Mouse (Mus musculus): ENCODE data around the gene Nsmce1.

Gene Nsmce1

GRCm38 (mm10) chr7:125490947-125491735 is at the start of gene Nsmce1:
TSS of gene Nsmce1 (minus strand) at chr7:125491596.
- DNase-seq (ENCODE audit: low read depth), result peak; percentile 87

GRCm38 (mm10) chr7:125541026-125541425 is 49.6 kb upstream of the Nsmce1 start:
- no peak for DNase-seq (ENCODE audit: low read depth)

GRCm38 (mm10) chr7:125539351-125539750 is 48.0 kb upstream of the Nsmce1 start:
- no peak for DNase-seq (ENCODE audit: low read depth)

GRCm38 (mm10) chr7:125527901-125528580 is 36.6 kb upstream of the Nsmce1 start:
- DNase-seq (ENCODE audit: low read depth), result no peak

GRCm38 (mm10) chr7:125527186-125527585 is 35.8 kb upstream of the Nsmce1 start:
- no peak for DNase-seq (ENCODE audit: low read depth)

- DNase-seq (ENCODE audit: low read depth), result no peak
These were observed 31.7 kb upstream of the Nsmce1 start for GRCm38 (mm10) chr7:125523051-125523450.

GRCm38 (mm10) chr7:125519715-125520114 is 28.3 kb upstream of the Nsmce1 start:
- no peak for DNase-seq (ENCODE audit: low read depth)

GRCm38 (mm10) chr7:125517470-125517869 is 26.1 kb upstream of the Nsmce1 start:
- no peak for DNase-seq (ENCODE audit: low read depth)

GRCm38 (mm10) chr7:125516723-125517122 is 25.3 kb upstream of the Nsmce1 start:
- no peak for DNase-seq (ENCODE audit: low read depth)

GRCm38 (mm10) chr7:125515081-125515853 is 23.9 kb upstream of the Nsmce1 start:
- DNase-seq (ENCODE audit: low read depth), result no peak

- DNase-seq (ENCODE audit: low read depth), result no peak
These were observed 20.5 kb upstream of the Nsmce1 start for GRCm38 (mm10) chr7:125511852-125512251.

- DNase-seq (ENCODE audit: low read depth), result no peak
These were observed 20.0 kb upstream of the Nsmce1 start for GRCm38 (mm10) chr7:125511432-125511831.

GRCm38 (mm10) chr7:125507279-125507678 is 15.9 kb upstream of the Nsmce1 start:
- DNase-seq (ENCODE audit: low read depth), result no peak

GRCm38 (mm10) chr7:125505568-125505967 is 14.2 kb upstream of the Nsmce1 start:
- DNase-seq (ENCODE audit: low read depth), result no peak

GRCm38 (mm10) chr7:125504618-125505017 is 13.2 kb upstream of the Nsmce1 start:
- DNase-seq (ENCODE audit: low read depth), result no peak

- DNase-seq (ENCODE audit: low read depth), result no peak
These were observed 12.1 kb upstream of the Nsmce1 start for GRCm38 (mm10) chr7:125503374-125504092.

- no peak for DNase-seq (ENCODE audit: low read depth)
These were observed 9.5 kb upstream of the Nsmce1 start for GRCm38 (mm10) chr7:125500879-125501278.

- no peak for DNase-seq (ENCODE audit: low read depth)
These were observed 8.8 kb upstream of the Nsmce1 start for GRCm38 (mm10) chr7:125499927-125500868.

GRCm38 (mm10) chr7:125495864-125496440 is 4.6 kb upstream of the Nsmce1 start:
- no peak for DNase-seq (ENCODE audit: low read depth)

- DNase-seq (ENCODE audit: low read depth), result no peak
These were observed 1.2 kb upstream of the Nsmce1 start for GRCm38 (mm10) chr7:125492551-125492950.

All from c-Kit-positive CD71-negative TER-119-negative erythroid progenitor cells, embryonic 14.5 days (primary cell).